Comparison of ENCODE assay signal across 18 mouse cellular contexts in the genomic region with DNA sequence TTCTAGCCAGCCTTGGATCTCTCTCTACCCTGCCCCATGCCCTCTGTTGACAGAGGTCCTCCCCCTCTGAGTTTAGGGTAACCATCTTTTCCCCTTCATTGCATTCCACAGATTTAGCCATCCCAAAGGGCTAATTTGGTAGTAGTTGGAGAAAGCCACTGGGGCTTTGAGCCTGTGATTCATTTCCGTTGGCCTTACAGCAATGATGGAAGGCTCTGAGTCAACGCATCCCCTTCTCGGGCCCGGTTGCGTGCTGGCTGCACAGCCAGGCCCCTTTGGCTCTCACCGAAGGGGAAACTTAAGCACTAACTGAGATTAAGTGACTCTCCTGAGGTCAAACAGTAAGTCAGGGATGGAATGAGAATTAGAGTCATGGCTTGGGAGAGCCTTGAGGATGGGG. TPM values are rescaled to one million over a fixed set of nuclear protein-coding genes. Genes with fewer than 3 reads are reported as not detected.
A peak's percentile ranks its signal among the peaks of the same experiment; 100 is the strongest.
DNase-seq lines count a peak whose midpoint lies in the region; ATAC-seq and TF ChIP-seq lines count a peak whose summit lies in the region.
"Had no signal": no experiment of that assay in that cellular context is flagged by ENCODE, and none has a peak within 500 bp of the region (broad histone marks: within the 10 kb centered on the region; RNA-seq: fewer than 3 reads in every experiment).

No protein-coding gene starts in this region.

- no peak overlapping the region for H3K27ac ChIP-seq in layer of hippocampus, adult 2 months
- H3K27ac ChIP-seq: embryonic facial prominence, embryonic 15.5 days; forebrain, embryonic 15.5 days; heart, embryonic 15.5 days; hindbrain, embryonic 13.5 days; hindbrain, postnatal 0 days; intestine, embryonic 15.5 days had no signal

- in situ Hi-C loops in Patski (cut with MboI; ENCODE audit: low pct_unique_long_range_greater_than_20kb) = no loop called here

- no peak overlapping the region for H3K4me3 ChIP-seq in layer of hippocampus, adult 2 months
- H3K4me3 ChIP-seq: embryonic facial prominence, embryonic 15.5 days; forebrain, embryonic 15.5 days; heart, embryonic 15.5 days; hindbrain, embryonic 13.5 days; intestine, embryonic 15.5 days had no signal

- TF ChIP-seq CTCF in Patski (IDR thresholded peaks at IDR 0.05) = no peak
- no peak for TF ChIP-seq CTCF in layer of hippocampus, adult 2 months (conservative IDR thresholded peaks at IDR 0.05)

- CTCF ChIA-PET in Patski (lab: Charles Lee) = no interaction called here

- no peaks in the 10 kb centered on the region for H3K27me3 ChIP-seq in Patski
- H3K27me3 ChIP-seq: embryonic facial prominence, embryonic 15.5 days; forebrain, embryonic 15.5 days; heart, embryonic 15.5 days; hindbrain, embryonic 13.5 days; intestine, embryonic 15.5 days had no signal

- ATAC-seq in Patski = peak; percentile 84
- no peak for ATAC-seq in activated CD4-positive, CD25-positive, alpha-beta regulatory T cell, adult 4 months
- ATAC-seq: forebrain, embryonic 15.5 days; hindbrain, postnatal 0 days; intestine, embryonic 15.5 days had no signal

- POLR2A ChIA-PET in Patski (lab: Charles Lee) = no interaction called here

- peak; percentile 40 for DNase-seq in heart, adult 11 months
- DNase-seq in heart, adult 8-10 months (ENCODE audit: low spot score) = no peak
- peak; percentile 5 for DNase-seq in 416B (ENCODE audit: low read depth)
- DNase-seq in Patski (ENCODE audit: low read depth, low spot score) = peak; percentile 71
- no peak for DNase-seq in layer of hippocampus, adult 2 months (ENCODE audit: low spot score in 2 of 2)
- DNase-seq: cerebellum, adult 2 months; cerebellum, postnatal 10 days; gastrocnemius, postnatal 36 days; heart, adult 18-20 months; heart, postnatal 14 days; kidney, adult 2 months had no signal

RNA-seq across cellular contexts. Expression of a gene that starts 41.1 kb away (rescaled TPM):
- 100 to 1,000 TPM; 338 to 435 (median 378) TPM for total RNA-seq in heart, adult 8-10 months (2022)
- 4,339 TPM for polyA plus RNA-seq in Patski (2021)
- 1 to 10 TPM; 6.8 to 7.5 TPM for polyA plus RNA-seq in activated CD4-positive, CD25-positive, alpha-beta regulatory T cell, adult 4 months (2017; shearing (Covaris generic))
- total RNA-seq in layer of hippocampus, adult 2 months (2021) = 100 to 1,000 TPM; 503 to 530 TPM

Comparison
In these comparisons a context has a peak if more than half of its experiments do, and no peak if none do; other contexts are left out.
1. DNase-seq: peak in heart, adult 11 months (single experiment), 416B (single experiment) and Patski (single experiment); none in heart, adult 8-10 months (single experiment) and layer of hippocampus, adult 2 months (0 of 2).